Mouse (Mus musculus) kidney, postnatal 10 days (tissue): ENCODE measurements around the gene Rab17.

ENCODE experiments used
- DNase-seq: peaks from one replicate; pipeline ENCODE4 v3.0.0; 2021; ENCODE audit warnings: mixed read lengths

Gene Rab17

DNA sequence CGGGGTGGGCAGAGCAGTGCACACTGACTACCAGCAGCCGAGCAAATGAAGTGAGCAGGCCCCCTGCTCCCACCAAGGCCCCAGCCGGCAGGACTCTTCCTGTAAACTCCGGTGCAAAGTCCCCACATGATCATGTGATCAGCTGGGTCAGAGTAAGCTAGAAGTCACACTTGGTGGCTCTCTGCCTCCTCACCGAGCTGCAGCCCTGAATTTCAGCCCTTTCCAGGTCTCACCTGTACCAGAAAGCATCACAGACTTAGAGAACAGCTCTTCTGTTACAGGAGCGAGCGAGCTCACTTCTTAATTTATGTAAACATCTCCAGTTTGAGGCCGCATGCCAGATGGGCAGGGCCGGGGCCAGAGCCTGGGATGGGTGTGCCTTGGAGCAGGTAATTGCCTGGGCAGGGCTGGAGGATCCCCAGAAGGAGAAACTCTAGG is at the start of gene Rab17:
TSS of gene Rab17 (minus strand) at position 315 of the 438 bp plus-strand sequence.
- peak; percentile 70 for DNase-seq

DNA sequence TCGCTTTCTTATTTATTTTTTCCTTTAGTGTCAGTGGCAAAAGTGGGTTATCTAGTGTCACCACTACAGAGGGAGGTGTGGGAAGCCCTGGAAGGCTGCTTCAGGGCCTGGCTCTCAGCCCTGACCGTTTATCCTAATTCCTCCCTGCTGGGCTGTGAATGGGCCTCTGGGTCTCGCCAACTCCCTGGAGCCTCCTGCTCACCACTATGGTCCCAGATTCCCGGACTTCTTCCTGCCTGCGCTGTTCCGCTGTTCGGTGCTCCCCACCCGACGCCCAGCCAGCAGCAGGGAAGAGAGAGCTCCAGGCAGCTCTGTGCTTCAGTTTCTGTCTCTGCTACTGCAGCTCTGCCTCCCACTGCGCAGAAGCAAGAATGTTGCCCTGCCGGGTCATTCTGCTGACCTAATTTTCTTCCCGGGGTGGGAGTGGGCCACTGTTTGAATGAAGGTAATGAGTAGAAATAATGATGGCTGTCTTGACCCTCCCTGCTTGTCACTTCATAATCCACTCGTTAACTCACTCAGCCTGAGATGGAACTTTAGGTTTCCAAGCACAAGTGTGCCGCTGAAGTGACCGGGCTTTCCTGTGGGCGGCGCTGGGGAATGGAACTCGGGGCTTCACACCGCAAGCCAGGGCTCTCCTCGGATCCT is 47.8 kb upstream of the Rab17 start:
- DNase-seq, result peak; percentile 70

DNA sequence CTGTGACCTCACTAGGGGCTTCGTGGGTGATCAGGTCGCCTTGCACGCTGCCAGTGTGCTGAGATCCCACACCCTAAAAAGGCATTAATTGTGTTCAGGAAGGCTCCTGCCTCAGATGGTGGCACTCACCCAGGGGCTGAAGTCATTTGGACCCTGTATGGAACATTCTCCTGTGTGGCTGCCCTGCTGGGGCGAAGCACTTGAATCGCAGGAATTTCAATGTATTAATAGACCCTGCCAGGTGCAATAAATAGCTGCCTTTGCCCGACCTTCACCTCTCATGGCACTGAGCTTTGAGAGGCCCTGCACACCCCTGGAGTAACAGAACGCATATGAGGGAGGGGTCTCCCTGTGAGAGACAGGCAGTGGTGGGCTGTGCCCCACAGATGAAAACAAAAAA is 46.1 kb upstream of the Rab17 start:
- no peak for DNase-seq

GRCm38 (mm10) chr1:91013803-91014202 is 44.3 kb upstream of the Rab17 start:
- DNase-seq, result peak; percentile 53

GRCm38 (mm10) chr1:91011336-91011735 is 41.9 kb upstream of the Rab17 start:
- DNase-seq, result no peak

DNA sequence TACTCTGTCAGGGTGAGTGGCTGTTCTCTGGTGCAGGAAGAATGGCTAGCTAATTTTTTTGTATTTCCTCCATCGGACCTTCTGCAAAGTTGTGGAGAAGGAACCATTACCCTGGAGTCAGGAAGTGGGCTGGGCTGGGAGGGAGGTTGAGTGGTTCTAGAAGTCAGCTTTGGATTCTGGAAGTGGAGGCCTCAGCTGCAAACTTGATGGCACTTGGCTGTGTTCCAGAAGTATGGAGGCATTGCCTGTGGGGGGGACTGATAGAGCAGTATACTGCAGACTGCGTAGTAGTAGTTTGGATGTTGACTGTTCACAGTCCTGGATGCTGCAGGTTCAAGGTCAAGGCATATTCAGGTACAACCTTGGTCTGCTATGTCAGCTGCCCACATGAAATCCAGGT is 41.3 kb upstream of the Rab17 start:
- DNase-seq, result no peak

GRCm38 (mm10) chr1:91010216-91010615 is 40.8 kb upstream of the Rab17 start:
- DNase-seq, result no peak

GRCm38 (mm10) chr1:91009266-91009665 is 39.8 kb upstream of the Rab17 start:
- DNase-seq, result no peak

- DNase-seq, result no peak
Measured at GRCm38 (mm10) chr1:91008746-91009145, 39.3 kb upstream of the Rab17 start.

DNA sequence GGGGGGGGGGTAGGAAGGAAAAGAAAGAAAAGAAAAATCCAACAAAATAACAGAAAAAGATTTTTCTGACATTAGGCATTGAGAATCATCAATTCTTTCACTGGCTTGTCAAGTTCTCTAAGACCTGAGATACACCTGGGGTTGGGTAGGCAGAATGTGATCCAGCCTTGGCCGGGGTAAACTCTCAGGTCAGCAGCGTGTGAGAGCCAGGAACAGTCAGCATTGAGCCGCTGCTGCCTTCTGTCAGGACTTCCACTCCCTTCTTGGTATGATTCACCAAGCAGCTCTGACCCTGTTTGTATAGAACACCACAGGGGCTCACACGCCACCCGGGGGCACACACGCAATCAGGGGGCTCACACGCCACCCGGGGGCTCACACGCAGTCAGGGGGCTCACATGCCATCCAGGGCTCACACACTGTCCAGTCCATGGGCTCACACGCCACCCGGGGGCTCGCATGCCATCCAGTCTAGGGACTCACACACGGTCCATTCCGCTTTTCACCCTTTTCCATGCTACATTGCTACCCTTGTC is 38.8 kb upstream of the Rab17 start:
- no peak for DNase-seq

DNA sequence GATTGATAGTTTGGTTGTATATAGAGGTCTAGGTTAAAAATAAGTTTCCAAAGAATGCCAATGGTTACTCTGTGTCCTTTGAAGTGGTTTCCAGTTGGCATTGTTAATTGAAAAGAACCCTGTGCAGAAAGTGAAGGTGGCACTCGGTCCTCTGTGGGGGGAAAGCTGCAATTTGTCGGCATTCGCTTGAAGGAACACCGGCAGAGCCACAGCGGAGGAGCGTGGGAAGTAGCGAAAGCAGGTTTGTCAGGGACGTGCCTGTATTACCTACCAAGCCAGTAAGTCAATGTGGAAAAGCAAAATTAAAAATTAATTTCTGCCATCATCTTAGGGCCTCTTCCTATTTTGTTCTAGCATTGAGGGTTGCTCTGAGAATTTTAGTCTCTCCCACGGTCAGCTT is 37.2 kb upstream of the Rab17 start:
- DNase-seq, result no peak

DNA sequence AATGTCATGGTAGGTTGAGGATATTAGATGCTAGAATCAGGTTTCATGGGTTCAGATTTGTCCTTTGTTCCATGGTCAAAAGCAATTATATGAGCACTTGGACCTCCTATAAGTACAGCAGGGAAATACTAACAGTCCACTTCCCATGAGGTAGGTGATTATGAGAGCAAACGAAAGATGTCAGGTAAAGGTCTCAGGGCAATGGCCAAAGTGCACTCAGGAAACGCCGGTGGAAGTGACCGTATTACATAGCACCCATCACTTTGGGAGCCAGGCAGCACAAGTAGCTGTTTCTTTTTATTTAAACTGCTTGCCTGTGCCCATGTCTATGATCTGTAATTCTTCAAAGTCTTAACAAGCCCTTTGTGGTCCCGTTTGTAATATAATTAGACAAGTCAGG is 36.6 kb upstream of the Rab17 start:
- no peak for DNase-seq

GRCm38 (mm10) chr1:91003522-91004253 is 34.2 kb upstream of the Rab17 start:
- DNase-seq, result no peak

GRCm38 (mm10) chr1:91002641-91003040 is 33.2 kb upstream of the Rab17 start:
- DNase-seq, result no peak

GRCm38 (mm10) chr1:91001871-91002539 is 32.5 kb upstream of the Rab17 start:
- DNase-seq, result no peak

- no peak for DNase-seq
Measured at GRCm38 (mm10) chr1:91001101-91001500, 31.6 kb upstream of the Rab17 start.

DNA sequence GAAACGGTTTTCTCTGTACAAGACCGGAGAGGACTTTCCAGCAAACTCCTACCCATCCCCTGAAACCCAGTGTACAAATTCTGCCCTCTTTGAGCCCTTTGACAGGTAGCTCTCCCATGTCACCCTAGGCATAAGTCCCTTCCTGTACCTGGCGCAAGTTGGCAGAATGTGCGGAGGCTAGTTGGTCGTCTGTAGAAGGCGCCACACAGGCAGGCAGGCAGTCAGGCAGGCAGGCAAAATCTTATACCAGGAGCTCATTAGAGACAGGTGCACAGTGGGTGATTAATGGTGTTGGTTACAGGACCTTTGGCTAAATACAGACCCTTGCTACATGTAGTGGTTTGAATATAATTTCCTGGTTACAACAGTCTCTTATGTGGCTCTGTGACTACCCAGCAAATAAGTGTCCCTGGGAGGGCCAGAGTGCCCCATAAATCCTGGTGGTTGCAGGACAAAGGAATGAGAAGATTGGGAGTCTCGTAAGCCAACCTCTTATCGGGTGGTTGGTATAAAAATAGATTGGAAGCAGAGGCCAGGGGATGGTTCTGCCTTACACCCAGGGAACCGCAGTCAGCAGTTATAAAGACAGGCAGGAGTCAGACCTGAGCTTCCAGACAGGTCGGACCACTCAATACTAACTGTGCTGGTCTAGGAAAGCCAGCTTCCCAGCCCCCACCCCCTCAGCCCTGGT is 30.6 kb upstream of the Rab17 start:
- no peak for DNase-seq

DNA sequence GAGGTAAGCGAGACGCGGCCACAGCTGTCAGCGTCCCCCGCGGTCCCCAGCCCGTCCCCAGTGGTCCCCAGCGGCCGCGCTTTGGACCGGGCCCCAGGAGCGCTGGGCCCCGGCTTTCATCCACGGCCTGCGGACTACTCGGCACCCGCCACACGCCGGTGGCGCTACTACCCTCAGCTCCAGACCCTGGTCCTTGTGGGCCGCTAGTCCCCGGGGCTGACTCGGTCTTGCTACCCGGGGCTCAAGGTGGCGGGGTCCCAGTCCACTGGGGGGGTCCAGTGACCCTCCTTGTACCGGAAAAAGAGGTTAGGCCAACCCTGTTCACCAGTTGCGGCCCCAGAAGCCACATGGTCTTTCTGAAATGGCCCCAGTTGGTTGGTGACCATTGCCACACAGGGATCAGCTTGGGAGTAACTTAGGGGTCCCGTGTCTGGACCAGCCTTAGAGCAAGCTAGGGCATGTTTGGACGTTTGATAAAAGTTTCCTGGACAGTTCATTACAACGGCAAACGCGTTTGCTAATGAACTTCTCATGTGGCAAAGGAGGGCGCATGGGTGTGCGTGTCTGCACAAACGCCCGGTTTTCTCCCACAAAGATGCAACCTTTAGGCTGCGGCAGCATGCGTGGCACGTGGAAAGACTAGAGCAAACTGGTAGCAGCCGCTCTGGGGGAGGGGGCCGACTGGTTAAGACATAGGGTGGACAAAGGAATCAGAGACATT is 29.6 kb upstream of the Rab17 start:
- no peak for DNase-seq

DNA sequence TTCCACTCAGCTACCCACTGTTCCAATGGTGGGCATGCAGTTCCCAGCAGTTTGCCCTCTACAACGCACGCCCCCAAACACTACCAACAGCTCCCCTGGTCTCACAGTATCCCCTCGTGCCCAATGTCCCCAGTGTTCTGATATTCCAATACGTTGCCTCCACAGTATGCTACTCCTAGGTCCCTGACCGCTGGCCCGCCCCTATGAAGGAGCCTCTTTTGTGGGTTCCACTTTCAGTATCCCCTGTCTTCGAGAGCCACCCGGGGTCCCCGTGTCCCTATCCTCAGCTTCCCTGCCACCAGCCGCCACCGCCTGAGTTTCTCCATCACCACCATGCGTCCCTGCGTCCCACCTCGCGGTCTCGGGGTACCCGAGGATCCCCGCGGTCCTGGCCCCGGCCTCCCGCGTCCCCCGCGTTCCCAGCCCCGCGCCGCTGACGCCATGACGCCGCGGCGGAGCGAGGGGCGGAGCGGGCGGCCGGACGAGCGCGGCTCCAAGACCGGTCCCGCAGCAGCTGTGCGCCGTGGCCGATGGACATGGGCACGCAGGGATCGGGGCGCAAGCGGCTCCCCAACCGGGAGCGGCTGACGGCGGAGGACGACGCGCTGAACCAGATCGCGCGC is 28.9 kb upstream of the Rab17 start, which contains the start of gene Lrrfip1:
TSS of gene Lrrfip1 (plus strand) at position 470 of the 623 bp plus-strand sequence.
- peak; percentile 80 for DNase-seq

GRCm38 (mm10) chr1:90997641-90998040 is 28.2 kb upstream of the Rab17 start:
- no peak for DNase-seq

GRCm38 (mm10) chr1:90997136-90997535 is 27.7 kb upstream of the Rab17 start:
- DNase-seq, result no peak

GRCm38 (mm10) chr1:90995916-90996315 is 26.5 kb upstream of the Rab17 start:
- DNase-seq, result no peak
